Mouse (Mus musculus) ES-E14 (cell line): ENCODE results near the gene Sin3a. TPM values are rescaled to one million over a fixed set of nuclear protein-coding genes. Genes with fewer than 3 reads are reported as not detected.

Experiments used
- DNase-seq: peaks from one replicate; pipeline ENCODE4 v3.0.0-alpha.2; 2013; ENCODE audit warnings: low read depth, low spot score
- H3K27ac ChIP-seq: 2 replicates; pipeline ENCODE4 v1.5.1; 2012; ENCODE audit warnings: low read depth, mild to moderate bottlenecking, low read length, moderate library complexity, mixed read lengths; ENCODE audit not compliant: poor library complexity, insufficient read depth, severe bottlenecking
- H3K36me3 ChIP-seq: 2 replicates; pipeline ENCODE4 v1.6.1; 2012; ENCODE audit warnings: mild to moderate bottlenecking, low read length, moderate library complexity, mixed read lengths; ENCODE audit not compliant: control insufficient read depth, poor library complexity, insufficient read depth, severe bottlenecking
- H3K4me1 ChIP-seq, 2 experiments: fragments of 150-350 bp in 1 of 2; sonication (generic) in 1 of 2; 2 replicates each; pipeline ENCODE4 v1.6.1; 2012; ENCODE audit warnings: low read length in 2 of 2, mild to moderate bottlenecking in 1 of 2, mixed read lengths in 1 of 2; ENCODE audit not compliant: control insufficient read depth in 2 of 2, insufficient read depth in 2 of 2, poor library complexity in 1 of 2
- H3K4me3 ChIP-seq, 2 experiments: fragments of 150-350 bp in 1 of 2; sonication (generic) in 1 of 2; 2 replicates each; pipeline ENCODE4 v1.5.1; 2012; ENCODE audit warnings: low read length in 2 of 2, low read depth in 1 of 2, mild to moderate bottlenecking in 1 of 2, mixed read lengths in 1 of 2; ENCODE audit not compliant: insufficient read depth in 1 of 2, poor library complexity in 1 of 2, severe bottlenecking in 1 of 2
- H3K9ac ChIP-seq: 2 replicates; pipeline ENCODE4 v1.6.1; 2012; ENCODE audit warnings: low read depth, mild to moderate bottlenecking, low read length, mixed read lengths; ENCODE audit not compliant: poor library complexity, insufficient read depth, severe bottlenecking
- H3K9me3 ChIP-seq: fragments of 150-350 bp; sonication (generic); 2 replicates; pipeline ENCODE4 v1.6.1; 2012; ENCODE audit warnings: low read depth, mild to moderate bottlenecking, low read length; ENCODE audit not compliant: control insufficient read depth, insufficient read depth
- CHD2 ChIP-seq: IDR thresholded peaks from 2 replicates; pipeline ENCODE4 v1.6.1; 2014; ENCODE audit warnings: mild to moderate bottlenecking, low read depth, low read length, inconsistent platforms
- HCFC1 ChIP-seq: IDR thresholded peaks from 2 replicates; pipeline ENCODE4 v1.6.1; 2012; ENCODE audit warnings: low read length, inconsistent platforms, borderline replicate concordance; ENCODE audit not compliant: insufficient read depth
- MAFK ChIP-seq: IDR thresholded peaks from 2 replicates; pipeline ENCODE4 v1.6.1; 2014; ENCODE audit warnings: mild to moderate bottlenecking, low read depth, low read length, inconsistent platforms; ENCODE audit not compliant: insufficient read depth
- ZC3H11A ChIP-seq: IDR thresholded peaks from 2 replicates; pipeline ENCODE4 v1.6.1; 2012; ENCODE audit warnings: low read depth, mild to moderate bottlenecking, inconsistent platforms, low read length, borderline replicate concordance
- ZNF384 ChIP-seq: IDR thresholded peaks from 2 replicates; pipeline ENCODE4 v1.6.1; 2012; ENCODE audit warnings: low read depth, low read length, inconsistent platforms
- in situ Hi-C, 2 experiments: fragments of 600-800 bp; cut with MboI; formaldehyde crosslinking; loops; one replicate each; pipeline ENCODE4 v1.15.1; 2025; ENCODE audit warnings: low sequenced_read_pairs in 2 of 2, inconsistent platforms in 1 of 2; ENCODE audit not compliant: unreplicated experiment in 2 of 2
- total RNA-seq: library from RNA; depleted of rRNA; stranded (reverse); fragments of 300-350 nt; gene quantifications from 2 replicates; pipeline ENCODE4 v1.2.3, GENCODE M21; 2012

Gene Sin3a
- total RNA-seq, 1 experiment, result 78.3 TPM

DNA sequence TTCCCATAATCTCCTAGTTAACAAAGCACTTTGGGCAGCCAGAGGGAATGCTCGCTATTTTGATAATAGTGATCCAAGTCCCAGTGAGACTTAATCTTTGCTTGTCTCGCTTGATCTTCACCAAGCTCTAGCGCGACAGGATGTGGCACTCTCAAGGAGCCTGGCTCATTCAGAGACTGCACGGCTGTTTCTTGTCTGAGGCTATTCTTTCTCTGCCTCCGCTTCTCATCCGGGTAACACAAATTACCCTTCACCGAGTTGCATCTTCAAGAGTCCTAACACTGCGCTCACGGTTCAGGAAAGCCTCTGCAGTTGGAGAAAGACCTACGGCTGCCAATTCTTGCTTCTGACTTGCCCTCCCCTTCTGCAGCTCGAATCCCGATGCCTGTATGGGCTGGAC is 85.7 kb downstream of the Sin3a start:
- no peak for DNase-seq

GRCm38 (mm10) chr9:57158013-57158470 is 86.2 kb downstream of the Sin3a start, which contains the start of gene Commd4:
TSS of gene Commd4 (minus strand) at chr9:57158331.
- DNase-seq, result peak; percentile 90
- Histone ChIP-seq H3K9ac (peak within 1 kb of the TSS; percentile 90), H3K27ac (no peak within 1 kb of the TSS), H3K36me3 (peaks cover 7% of the 10 kb centered on the region), H3K4me3 (peak within 1 kb of the TSS; percentile 85 to 89), H3K4me1 (peaks cover 5 to 16% of the 10 kb centered on the region in 2 experiments; a peak in 2 of 4 replicates), H3K9me3 (no peaks in the 10 kb centered on the region)
- TF ChIP-seq HCFC1 (peak; percentile 76), MAFK (no peak)
- in situ Hi-C loops, result no loop called here

More for the DNA sequence above, 85.7 kb downstream of the Sin3a start:
- in situ Hi-C loops, result no loop called here
- H3K9ac ChIP-seq, result peak overlapping the region; percentile 90
- H3K9me3 ChIP-seq, result no peaks in the 10 kb centered on the region
- H3K27ac ChIP-seq, result no peak overlapping the region
- TF ChIP-seq ZNF384 (no peak), ZC3H11A (no peak), CHD2 (no peak), HCFC1 (no peak), MAFK (no peak)
- peak overlapping the region; percentile 85 to 89 for H3K4me3 ChIP-seq
- H3K36me3 ChIP-seq, result peaks cover 7% of the 10 kb centered on the region
- peaks cover 2 to 11% of the 10 kb centered on the region in 2 experiments; a peak in 2 of 4 replicates for H3K4me1 ChIP-seq

- TF ChIP-seq HCFC1, result no peak
- no peak for TF ChIP-seq ZC3H11A
- TF ChIP-seq MAFK, result no peak
- Histone ChIP-seq H3K9me3 (no peaks in the 10 kb centered on the region), H3K4me3 (peak overlapping the region; percentile 85 to 89), H3K9ac (peak overlapping the region; percentile 15; the same call in 1 of the 2 replicates), H3K4me1 (peaks cover 5 to 19% of the 10 kb centered on the region in 2 experiments; a peak in 2 of 4 replicates), H3K27ac (no peak overlapping the region), H3K36me3 (peaks cover 7% of the 10 kb centered on the region)
- in situ Hi-C loops, result no loop called here
- no peak for DNase-seq
These were observed 86.7 kb downstream of the Sin3a start for GRCm38 (mm10) chr9:57158506-57158905.

DNA sequence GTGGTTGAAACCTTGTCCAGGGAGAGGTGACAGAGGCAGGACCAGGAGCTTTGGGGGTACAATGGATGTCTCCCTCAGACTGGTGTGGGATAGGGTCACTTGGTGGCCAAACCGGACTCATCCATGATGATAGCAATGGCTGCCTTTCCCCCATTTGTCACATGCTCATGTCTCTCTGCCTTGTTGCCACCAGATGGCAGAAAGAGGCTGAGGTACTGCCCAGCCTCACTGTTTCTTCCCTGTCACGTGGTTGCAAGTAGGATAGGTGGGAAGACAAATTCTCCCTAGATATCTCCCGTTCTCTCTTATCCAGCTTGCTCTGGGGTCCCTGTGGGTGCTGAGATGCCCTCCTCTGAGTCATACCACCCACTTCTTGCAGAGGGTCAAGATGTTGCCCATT is 90.7 kb downstream of the Sin3a start:
- Histone ChIP-seq H3K36me3 (no peaks in the 10 kb centered on the region), H3K27ac (no peak overlapping the region), H3K9me3 (no peaks in the 10 kb centered on the region), H3K4me1 (peaks cover 10 to 21% of the 10 kb centered on the region in 2 experiments; a peak in 3 of 4 replicates), H3K9ac (no peak overlapping the region; the same call in 1 of the 2 replicates), H3K4me3 (no peak overlapping the region)
- no peak for TF ChIP-seq MAFK
- TF ChIP-seq ZC3H11A, result peak; percentile 82
- no peak for TF ChIP-seq ZNF384
- no peak for DNase-seq
- in situ Hi-C loops, result no loop called here

DNA sequence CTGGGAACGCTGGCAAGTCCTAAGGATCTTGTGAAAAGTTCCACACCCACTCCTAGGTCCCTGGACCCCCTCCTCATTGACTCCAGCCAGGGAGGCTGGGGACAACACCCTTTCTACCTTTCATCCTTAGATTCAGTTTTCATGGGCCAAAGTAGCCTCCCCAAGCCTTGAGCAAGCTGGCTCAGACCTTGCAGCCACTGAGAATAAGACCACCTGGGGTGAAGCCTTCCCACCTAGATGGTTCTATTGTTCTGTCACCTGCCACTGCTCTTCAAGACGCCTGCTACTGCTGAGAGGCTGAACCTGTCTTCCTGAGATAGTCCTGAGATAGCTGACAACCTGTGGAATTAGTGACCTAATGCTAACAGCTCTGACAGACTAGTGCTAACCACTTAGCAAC is 91.3 kb downstream of the Sin3a start:
- TF ChIP-seq ZNF384 (no peak), HCFC1 (no peak), MAFK (no peak), ZC3H11A (no peak), CHD2 (no peak)
- no peaks in the 10 kb centered on the region for H3K9me3 ChIP-seq
- H3K36me3 ChIP-seq, result no peaks in the 10 kb centered on the region
- H3K4me3 ChIP-seq, result no peak overlapping the region
- H3K27ac ChIP-seq, result no peak overlapping the region
- DNase-seq, result peak; percentile 80
- in situ Hi-C loops, result no loop called here
- peaks cover 9 to 21% of the 10 kb centered on the region in 2 experiments; a peak in 3 of 4 replicates for H3K4me1 ChIP-seq
- H3K9ac ChIP-seq, result no peak overlapping the region
